Mouse (Mus musculus): ENCODE results near the gene E2f3. TPM values are rescaled to one million over a fixed set of nuclear protein-coding genes. Genes with fewer than 3 reads are reported as not detected.

The E2f3 gene
- polyA plus RNA-seq (2017; shearing (Covaris generic)) = 5.4 TPM

GRCm38 (mm10) chr13:29985855-29986755 is at the start of gene E2f3:
TSS of gene E2f3 (minus strand) at chr13:29986063.

Other genes with a start within 250 kb of the E2f3 start
- 58.9 TPM for gene Cdkal1, start 130.4 kb downstream of the E2f3 start, polyA plus RNA-seq (2017; shearing (Covaris generic))
- gene Mboat1, start 150.4 kb upstream of the E2f3 start, polyA plus RNA-seq (2017; shearing (Covaris generic)) = 16.4 TPM

All from inflammation-experienced regulatory T-cells, adult 16 weeks (primary cell).